Mouse (Mus musculus) ovary, adult 18-20 months (tissue): ENCODE data around the gene Aim2.
"Not testable (repeated sequence)": the region's sequence is repeated elsewhere in the genome, so short reads cannot be mapped to it uniquely, and the experiment has no call there.

Experiments
- DNase-seq: peaks from one replicate; pipeline ENCODE4 v3.0.0; 2022; ENCODE audit warnings: low spot score, mixed read lengths

Gene Aim2

GRCm38 (mm10) chr1:173480399-173481181, 129.9 kb downstream of the Aim2 start:
- not testable (repeated sequence) for DNase-seq

GRCm38 (mm10) chr1:173481182-173481574, 130.5 kb downstream of the Aim2 start:
- DNase-seq = not testable (repeated sequence)

GRCm38 (mm10) chr1:173490812-173491480, 140.3 kb downstream of the Aim2 start, which contains the start of gene Ifi206:
Gene Ifi206, minus strand, starts transcription at chr1:173491041.
- DNase-seq = not testable (repeated sequence)

- not testable (repeated sequence) for DNase-seq
Measured at GRCm38 (mm10) chr1:173491483-173491882, 140.8 kb downstream of the Aim2 start.

GRCm38 (mm10) chr1:173510595-173510994, 159.9 kb downstream of the Aim2 start:
- DNase-seq = not testable (repeated sequence)
